Mouse (Mus musculus): ENCODE measurements at regions not wholly inside any gene's neighbourhood (a gene's known extent, or its start where the extent isn't known, plus 50 kb on each side); places are given as distances from the start of the nearest gene placed in this dataset.

DNA sequence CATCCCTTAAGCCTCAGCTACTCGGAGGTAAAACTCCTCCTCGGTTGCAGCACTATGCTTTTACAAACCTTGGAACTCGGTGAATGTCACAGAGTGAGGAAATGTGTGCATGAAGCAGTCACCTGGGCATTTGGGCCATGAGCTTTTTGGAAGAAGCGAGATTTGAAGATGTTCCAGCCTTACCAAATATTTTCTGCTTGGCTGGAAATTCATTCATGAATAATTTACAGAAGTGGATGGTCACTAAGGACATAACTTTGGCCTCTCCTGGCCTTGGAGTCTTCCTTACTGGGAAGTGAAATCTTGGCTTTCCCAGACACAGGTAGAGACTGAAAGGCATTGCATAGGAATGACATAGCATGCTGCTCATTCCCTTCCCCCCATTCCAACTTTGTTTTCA is 487.6 kb upstream of the Gm765 start:
- TF ChIP-seq CTCF (IDR thresholded peaks at IDR 0.05; ENCODE audit: low read depth) (no peak), EP300 (IDR thresholded peaks at IDR 0.05; ENCODE audit: low read depth) (no peak)

Data from liver, embryonic 14.5 days (tissue).